Mouse (Mus musculus): ENCODE results near the gene Ccdc62. TPM values are rescaled to one million over a fixed set of nuclear protein-coding genes. Genes with fewer than 3 reads are reported as not detected.

Ccdc62 gene
- total RNA-seq, 2 experiments from 2014 or later: 2.5 TPM

DNA sequence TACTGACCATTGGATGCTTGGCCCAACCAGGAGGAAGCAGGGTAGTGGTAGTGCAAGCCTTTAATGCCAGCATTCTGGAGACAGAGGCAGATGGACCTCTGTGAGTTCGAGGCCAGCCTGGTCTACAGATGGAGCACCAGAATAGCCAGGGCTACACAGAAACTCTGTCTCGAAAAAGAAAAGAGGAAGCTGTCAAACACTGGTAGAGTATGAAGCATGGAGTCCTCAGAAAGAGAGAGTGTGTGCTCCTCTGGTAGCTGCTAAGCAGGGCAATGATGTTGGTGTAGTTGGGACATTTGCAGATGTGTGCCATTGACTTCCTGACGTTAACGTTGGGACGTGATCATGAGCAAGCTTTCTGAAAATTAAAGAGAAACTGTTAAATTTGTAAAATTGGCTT lies 8.0 kb downstream of the Ccdc62 start:
- no peak for DNase-seq

DNA sequence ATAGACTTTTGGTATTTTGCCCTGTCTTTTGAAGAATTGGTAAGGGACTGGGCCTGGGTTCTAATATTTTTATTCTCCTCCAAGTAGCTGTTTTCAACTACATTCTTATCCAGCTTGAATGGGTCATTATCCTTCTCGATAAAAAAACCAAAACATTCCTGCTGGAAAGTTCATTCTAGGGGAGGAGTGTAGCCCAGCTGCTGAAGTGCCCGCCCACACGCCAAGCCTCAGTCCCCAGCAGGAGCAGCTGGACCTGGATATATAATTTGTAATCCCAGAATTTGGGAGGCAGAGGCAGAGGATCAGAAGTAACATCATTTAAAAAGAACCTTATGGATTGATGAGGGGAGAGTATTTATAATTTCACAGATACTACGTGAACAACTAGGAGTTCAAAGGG lies 16.1 kb downstream of the Ccdc62 start:
- DNase-seq: no peak

DNA sequence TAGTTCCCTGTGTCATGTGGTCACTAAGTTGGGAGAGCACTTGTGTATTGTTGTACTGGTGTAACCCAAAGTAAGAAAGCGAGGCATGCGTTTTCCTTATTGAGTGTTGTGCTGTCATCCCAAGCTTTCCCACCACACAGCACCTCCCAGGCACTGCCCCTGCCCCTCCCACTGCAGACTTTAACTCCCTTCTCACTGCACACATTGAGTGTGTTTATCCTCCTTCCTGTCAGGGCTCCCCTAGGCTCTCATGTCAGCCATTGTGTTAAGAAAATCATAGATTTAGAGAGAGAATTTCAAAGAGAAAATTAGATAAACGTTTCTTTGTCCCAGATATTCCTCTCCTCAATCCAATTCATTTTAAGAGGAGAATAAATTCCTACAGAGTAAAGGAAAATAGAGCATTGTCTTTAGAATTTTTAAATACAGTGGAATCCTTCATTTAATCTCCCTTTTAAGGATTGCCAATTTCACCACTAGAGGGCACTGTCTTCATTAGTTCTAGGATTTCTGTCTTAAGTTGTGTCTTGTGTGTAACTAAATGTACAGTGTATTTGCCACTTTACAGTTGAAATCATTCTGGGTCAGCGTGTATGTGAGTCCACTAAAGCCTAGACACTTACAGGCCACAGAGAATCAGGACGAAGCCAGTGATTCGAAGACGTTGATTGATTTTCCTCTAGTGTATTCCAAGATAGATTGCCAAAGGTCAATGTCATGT lies 16.7 kb downstream of the Ccdc62 start:
- no peak for DNase-seq

DNA sequence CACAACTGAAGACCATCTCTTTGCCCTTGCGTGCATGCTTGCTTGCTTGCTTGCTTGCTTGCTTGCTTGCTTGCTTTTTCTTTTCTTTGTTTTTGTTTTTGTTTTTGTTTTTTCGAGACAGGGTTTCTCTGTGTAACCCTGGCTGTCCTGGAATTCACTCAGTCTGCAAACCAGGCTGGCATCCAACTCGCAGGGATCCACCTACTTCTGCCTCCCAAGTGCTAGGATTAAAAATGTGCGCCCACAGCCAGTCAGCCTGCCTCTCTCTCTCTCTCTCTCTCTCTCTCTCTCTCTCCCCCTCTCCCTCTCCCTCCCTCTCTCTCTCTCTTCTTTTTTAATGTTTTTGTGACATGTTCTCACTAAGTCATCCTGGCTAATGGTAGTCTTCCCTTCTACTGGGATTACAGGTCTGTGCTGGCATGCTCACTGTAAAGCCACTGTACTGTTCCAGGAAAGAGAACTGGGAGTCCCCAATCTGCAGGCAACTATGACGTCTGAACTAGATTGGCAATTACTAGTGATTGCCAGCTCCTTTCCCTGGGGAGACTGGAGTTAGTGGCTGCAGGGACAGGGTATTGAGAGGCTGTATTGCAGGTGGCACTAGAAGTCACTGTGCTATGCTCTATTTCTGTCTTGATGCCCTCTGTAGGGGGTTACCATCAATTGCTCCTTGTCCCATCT lies 22.0 kb downstream of the Ccdc62 start:
- DNase-seq: peak; percentile 32 to 48

DNA sequence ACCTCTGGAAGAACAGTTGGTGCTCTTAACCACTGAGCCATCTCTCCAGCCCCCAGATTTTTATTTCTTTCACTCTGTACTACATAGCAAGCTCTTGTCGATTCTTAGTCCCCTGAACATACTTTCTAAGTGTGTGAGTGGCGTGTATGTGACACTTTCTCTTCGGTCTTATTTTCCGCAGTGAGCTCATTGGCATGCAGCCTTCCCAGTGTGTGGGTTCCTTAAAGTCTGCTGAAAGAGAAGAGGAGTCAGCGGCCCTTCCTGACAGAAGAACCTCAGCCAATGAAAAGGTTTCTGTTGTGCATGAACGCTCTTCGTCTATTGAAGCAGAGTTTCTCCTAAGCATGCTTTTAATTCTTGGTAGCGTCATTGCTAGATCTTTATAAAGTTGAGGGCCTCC lies 26.7 kb downstream of the Ccdc62 start:
- DNase-seq: no peak

DNA sequence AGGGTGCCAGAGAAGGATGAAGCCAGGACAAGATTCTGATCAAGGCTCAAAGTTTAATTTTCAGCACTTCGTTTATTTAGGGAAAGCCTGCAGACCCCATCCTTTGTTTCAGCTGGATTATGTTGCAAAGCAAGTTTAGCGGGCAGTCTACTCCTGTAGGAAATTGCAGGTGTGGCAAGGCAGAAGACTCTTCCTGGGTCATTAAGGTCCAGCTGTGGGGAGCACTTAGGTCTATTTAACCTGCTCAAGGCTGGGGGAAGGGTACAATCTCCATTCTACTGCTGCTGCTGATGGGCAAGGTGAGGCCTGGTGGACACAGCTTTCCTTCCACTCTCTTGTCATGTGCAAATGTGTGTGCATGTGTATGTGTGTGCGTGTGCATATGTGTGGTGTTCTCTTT lies 28.5 kb downstream of the Ccdc62 start:
- no peak for DNase-seq

DNA sequence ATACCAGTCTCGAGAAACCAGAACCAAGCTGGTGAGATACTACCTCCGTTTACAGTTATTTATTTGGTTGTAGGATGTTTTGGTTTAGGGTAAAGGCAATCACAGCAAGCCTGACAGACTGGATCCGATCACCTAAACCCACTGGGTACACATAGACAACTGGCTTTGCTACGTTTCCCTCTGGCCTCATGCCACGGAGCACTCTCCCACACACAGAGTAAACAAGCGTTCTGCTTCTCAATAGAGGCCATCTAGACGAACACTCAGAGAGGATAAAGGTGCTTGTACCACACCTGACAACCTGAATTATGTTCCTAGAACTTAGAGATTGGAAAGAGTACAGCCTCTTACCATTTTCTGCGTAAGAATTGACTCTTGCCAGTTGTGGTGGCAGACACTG lies 29.6 kb downstream of the Ccdc62 start:
- DNase-seq: no peak

DNA sequence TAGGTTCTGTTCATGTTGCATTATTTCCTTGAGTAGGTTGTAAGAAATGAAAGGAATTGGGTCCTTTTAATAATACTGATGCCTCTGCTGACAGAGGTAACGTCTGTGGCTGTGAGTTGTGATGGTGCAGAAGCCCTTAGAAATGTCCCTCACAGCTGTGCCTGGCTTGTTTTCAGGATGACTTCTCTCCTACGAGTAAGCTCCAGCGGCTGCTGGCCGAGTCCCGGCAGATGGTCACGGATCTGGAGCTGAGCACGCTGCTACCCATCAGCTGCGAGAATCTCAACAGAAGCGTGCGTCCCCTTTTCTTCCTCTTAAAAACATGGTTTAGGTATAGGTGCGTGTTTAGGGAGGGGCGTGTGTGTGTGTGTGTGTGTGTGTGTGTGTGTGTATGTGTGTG lies 30.6 kb downstream of the Ccdc62 start:
- no peak for DNase-seq

DNA sequence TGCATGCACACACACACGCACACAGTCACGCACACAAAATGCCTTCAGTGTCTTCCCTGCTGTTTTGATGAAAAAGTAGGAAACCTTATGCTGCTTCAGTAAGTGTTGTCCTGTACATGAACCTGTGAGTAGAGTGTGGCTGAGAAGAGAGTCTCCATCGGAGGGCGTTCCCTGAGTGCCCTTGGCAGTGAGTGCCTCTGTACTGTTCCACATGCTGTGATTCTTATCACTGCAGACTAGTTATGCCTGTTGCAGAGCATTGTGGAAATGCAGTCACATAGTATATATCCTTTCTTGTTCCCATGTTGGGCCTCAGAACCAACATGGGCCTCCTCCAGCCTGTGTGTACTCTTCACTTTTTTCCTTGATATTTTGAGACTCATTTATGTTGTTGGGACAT lies 33.7 kb downstream of the Ccdc62 start:
- DNase-seq: no peak

DNA sequence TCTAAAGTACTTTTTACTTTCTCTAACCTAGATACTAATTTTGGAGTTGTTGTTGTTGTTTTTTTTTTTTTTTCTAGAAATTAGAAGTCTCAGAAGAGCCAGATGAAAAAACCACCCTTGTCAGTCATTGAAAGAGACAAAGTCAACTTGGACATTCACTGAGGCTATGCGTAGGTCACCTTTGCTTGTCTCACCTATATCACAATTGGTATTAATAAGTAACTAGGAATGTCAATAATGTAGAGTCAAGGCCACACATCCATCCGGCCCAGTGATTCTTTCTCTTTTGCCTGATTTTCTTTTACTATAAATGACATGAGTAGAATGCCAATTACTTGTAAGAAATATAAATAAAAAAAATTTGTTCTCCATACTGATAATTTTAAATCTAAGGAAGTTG lies 36.3 kb downstream of the Ccdc62 start:
- no peak for DNase-seq

DNA sequence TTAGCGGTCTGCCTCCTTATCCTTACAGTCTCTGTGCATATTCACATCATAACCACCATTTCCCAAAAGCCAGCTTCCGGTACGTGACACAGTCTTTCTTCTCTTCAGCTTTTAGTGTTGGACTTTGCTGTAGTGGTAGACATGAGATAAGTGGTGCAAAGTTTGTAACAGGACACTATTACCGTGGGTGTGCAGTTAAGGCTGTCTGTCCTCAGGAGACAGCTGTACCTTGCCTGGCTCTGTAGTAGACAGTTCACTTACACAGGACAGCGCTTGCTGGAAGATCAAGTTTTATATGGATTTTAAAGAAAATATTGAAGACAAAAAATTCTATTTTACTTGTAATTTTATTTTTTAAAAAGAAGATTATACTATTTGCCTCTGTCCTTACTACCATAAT lies 38.0 kb downstream of the Ccdc62 start:
- DNase-seq: no peak

DNA sequence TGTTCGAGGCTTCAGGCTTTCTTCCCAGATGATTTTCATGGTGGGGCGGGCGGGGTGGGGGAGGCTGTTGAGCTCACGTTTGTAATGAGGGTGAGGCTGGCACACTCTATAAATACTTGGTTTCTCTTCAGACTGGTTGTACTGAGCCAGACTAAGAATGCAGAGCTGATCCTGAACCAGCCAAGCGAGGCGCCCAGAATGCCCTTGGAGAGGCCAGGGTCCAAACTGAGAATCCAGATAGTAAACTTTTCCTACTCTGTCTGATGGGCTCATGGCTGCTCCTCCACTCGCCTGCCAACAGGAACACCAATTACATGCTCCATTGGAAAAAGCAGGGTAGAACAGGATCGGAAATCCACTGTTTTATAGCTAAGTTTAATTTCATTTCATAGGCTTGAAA lies 38.7 kb downstream of the Ccdc62 start:
- no peak for DNase-seq

DNA sequence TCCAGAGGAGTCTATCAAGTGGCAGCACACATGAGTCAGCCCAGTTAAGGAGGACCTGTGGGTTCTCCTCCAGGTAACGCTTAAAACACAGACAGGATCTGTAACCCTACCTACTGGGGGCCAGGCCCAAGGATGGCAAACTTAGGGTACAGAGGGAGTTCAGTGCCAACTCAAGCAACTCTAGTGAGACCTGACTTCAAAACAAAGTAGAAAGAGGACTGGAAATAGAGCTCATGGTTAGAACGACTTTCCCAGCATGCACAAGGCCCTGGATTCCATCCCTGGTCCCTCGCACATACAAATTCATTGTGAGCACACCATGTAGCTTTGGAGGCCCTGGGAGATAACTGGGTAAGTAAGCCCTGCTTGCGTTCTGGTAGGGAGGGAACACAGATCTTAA lies 40.1 kb downstream of the Ccdc62 start:
- DNase-seq: no peak

DNA sequence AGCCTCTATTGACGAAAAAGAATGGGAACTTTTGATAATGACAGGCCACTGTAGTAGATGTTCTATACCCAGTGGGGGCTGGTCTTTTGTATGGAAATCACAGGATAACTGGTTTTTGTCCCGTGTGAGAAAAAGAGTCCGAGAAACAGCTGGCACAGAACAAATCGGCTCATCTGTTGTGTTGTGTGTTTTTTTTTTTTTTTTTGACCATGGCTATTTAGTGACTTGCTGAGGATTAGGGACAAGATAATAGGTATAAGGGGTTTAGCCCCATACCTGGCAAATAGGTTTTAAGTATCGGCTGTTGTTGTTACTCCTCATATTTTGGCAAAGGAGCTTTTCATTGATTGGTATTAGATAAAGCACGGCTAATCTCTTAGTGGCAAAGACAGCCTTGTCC lies 42.0 kb downstream of the Ccdc62 start:
- no peak for DNase-seq

DNA sequence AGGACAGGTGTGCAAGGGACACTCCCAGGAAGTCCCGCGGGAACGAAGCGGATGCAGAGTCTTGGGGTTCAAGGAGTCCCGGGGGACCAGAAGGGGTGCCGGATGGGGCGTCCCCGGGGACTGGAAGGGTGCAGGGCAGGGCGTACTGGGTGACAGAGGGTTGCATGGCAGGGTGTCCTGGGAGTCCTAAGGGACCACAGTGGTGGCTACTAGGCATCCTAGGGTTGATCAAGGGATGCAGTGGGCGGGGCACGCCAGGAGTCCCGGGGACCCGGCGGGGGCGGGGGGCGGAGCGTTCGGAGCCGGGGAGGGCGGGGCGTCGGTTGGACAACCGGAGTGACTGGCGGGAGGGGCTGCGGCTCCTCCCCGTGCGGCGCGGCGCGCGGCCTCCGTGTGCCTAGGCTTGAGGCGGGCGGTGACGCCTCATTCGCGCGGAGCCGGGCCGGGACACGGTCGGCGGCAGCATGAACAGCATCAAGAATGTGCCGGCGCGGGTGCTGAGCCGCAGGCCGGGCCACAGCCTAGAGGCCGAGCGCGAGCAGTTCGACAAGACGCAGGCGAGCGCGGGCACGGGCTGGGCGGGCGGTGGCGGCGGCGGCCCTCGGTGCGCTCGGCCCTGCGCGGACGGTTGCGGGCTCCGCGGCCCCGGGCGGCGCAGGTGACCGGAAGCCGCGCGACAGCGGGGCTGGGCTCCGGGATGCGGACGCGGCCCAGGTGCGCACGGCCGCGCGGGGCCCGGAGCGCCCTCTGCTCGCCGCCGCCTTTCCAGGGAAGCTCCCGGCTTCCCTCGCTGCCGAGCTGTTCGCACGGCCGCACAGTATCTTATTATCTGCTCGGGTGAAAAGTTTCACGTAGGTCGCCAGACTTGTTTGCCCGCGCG lies 43.1 kb downstream of the Ccdc62 start, which contains the start of gene Hip1r:
Gene Hip1r (plus strand): TSS at position 330 of the 880 bp plus-strand sequence.
- DNase-seq: peak; percentile 60 to 66

DNA sequence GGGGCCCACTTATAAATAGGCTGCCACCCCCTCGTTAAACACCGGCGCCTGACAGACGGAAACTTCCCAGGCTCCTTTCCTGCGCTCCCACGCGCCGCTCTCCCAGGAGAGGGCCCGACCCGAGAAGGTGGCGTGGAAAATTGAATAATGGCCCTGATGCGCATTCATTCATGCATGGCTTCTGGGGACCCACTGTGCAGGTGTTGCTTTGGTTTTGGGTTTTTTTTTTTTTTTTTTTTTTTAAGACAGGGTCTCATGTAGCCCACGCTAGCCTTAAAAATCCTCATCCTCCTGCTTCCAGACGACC lies 43.7 kb downstream of the Ccdc62 start:
- DNase-seq: no peak

DNA sequence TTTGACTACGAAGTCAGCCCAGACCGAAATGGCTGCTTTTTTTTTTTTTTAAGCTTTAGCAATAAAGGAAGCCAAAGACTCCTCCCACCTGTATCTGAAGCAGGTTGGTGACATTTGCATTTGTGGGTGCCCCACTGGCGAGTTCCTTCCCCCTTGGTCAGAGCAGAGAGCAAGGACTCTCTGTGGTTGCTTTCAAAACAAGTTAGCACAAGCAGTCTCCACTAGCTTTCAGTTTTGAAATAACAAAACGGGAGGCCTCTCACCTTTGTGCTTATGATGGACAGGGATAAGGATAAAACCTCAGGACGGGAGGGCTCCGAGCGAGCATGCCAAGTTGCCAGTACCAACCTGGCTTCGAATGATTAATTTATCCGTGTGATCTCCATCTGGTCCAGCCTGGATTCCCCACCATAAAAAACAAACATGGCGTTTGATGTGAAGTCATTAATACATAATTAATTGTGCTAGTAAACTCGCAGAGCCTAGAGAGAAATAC lies 44.2 kb downstream of the Ccdc62 start:
- no peak for DNase-seq

DNA sequence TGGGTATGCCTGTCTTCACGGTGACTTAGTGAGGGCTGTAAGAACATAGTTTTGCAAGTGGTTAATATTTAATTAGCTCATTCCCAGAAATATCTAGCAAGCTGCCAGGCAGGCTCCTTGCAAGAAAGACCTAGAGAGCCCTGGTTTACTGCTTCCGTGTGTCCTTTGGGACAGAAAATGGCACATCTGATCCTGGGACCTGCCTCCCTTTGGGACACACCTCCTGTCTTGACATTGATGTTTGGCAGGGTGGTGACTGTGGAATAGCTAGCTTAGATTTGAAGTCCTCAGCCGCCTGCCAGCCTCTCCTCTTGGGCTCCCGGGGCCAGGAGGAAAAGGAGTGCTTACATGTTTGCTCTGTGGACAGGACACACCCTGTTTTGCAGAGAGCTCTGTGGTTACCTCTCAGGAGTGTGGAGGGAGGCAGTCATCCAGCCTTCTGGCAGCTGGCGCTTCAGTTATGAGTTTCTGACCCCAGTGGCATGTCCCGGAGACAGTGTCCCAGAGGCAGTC lies 45.2 kb downstream of the Ccdc62 start:
- DNase-seq: no peak

DNA sequence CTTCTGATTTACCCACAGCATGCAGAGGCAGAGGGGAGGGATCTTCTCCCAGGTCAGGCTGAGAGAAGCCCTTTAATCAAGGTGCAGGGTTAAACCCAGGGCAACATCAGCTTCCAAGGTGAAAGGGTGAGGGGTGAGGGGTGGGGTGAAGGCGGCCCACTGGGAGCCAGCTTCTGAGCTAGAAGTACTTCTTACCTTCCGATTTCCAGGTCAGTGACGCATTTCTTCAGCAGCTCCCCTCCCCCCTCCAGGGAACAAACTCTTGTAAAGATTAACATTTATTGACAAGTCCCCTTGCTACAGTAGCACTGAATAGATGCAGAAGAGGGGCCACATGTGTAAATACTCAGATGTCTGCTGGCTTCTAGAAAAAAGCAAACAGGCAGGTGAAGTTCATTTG lies 46.8 kb downstream of the Ccdc62 start:
- no peak for DNase-seq

DNA sequence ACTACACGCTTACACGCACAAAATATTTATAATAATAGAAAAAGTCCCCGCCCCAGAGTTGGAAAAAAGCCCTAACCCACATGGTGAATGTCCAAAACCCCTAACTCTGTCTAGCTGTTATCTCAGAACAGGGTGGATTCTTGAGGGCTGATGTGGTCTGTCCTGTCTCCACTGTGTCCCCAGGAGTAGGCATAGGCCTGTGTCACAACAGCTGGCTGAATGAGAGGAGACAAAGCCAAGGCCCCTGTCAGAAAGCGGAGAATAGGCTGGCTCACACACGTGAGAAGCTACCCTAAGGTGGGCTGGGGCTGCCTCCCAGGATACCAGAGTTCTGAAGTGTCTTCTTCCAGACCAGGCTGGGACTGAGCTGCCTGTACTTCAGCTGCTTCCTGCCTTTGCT lies 47.7 kb downstream of the Ccdc62 start:
- no peak for DNase-seq

DNA sequence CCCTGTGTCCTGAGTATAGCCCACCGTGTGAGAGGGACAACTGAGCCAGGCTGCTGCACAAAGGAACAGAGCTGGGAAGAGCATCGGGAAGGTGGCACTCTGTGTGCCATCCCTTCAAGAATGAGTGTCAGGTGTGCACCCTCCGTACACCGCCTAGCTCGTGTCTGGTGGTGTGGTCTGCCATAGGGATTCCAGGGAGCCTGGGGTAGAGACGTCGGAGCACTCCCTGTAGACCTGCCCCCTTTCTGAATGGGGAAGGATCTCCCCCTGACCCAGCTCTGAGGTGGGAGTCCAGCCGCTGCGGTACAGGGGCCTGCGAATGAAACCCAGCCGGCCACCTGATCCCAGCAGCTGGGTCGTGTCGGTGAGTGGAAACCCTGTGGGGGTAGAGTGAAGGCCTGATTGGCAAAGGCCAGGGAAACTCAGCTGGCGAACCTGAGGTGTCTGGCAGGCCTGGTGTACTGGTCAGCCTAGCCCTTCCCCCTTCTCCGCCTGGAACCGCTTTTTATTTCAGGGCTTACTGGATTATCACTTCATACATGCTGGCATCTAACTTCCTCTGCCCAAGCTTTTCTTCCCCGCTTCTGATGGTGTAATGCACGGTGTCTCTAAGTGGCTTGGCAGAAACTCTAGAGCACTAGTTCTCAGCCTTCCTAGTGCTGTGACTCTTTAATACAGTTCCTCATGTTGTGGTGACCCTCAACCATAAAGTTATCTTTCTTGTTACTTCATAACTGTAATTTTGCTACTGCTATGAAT lies 48.9 kb downstream of the Ccdc62 start:
- DNase-seq: no peak

DNA sequence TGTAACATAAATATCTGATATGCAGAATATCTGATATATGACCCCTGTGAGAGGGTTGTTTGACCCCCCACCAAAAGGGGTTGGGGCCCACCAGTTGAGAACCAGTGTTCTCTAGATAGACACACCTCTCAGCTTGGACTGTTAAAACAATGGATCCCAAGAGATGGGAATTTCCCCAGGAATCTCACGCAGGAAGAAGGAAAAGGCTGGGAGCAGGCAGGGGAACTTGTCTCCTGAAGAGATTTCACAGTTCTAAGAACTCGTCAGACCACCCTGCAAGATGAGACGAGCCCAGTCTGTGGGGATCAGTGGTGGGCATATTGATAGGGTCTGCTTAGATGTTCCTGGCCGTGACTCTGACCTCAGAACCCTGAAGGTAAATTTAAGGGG lies 49.5 kb downstream of the Ccdc62 start:
- no peak for DNase-seq
